Mouse (Mus musculus) olfactory bulb, adult 2 months (tissue): Measurements from ENCODE around the gene Prss34.

Experiments used
- CTCF ChIP-seq: fragments of 200-500 bp; IDR thresholded peaks from 2 replicates; pipeline ENCODE4 v1.5.1; 2012; ENCODE audit warnings: low read depth, mild to moderate bottlenecking, low read length, moderate library complexity; ENCODE audit not compliant: insufficient read depth
- POLR2A ChIP-seq: fragments of 200-500 bp; IDR thresholded peaks from 2 replicates; pipeline ENCODE4 v1.6.1; 2012; ENCODE audit warnings: mild to moderate bottlenecking, low read depth, low read length, moderate library complexity; ENCODE audit not compliant: insufficient read depth

- no peak for TF ChIP-seq CTCF
- TF ChIP-seq POLR2A = no peak
Observed at GRCm38 (mm10) chr17:25318354-25318753, 20.2 kb downstream of the Prss34 start, which contains the start of gene Prss29.
